Mouse (Mus musculus) urinary bladder, postnatal 36 days (tissue): ENCODE measurements around the gene Taok2.
A peak's percentile ranks its signal among the peaks of the same experiment; 100 is the strongest.

ENCODE experiments used
- DNase-seq, 2 experiments: peaks; one replicate each; pipeline ENCODE4 v3.0.0; 2022; ENCODE audit warnings: low spot score in 2 of 2, mixed read lengths in 1 of 2

Gene Taok2

DNA sequence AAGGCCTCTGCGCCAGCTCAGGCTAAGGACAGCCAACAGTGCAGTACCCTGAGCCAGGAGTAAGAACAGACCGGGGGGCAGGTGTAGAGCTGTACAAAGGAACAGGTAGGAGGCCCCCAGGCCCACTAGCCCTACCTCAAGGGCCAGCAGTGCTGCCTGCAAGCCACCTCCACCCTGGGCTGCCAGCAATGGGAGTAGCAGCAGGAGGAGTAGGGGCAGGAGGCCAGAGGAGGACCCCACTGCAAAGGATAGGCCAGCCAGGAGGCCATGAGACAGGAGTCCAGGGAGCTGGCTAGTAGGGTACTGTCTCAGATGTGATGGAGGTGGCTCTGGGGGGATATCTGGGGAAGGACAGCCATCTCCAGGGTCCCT lies 14.0 kb downstream of the Taok2 start:
- no peak for DNase-seq

- DNase-seq = no peak
Observed at GRCm38 (mm10) chr7:126869780-126870519, 14.6 kb downstream of the Taok2 start.

GRCm38 (mm10) chr7:126868003-126868402 lies 16.5 kb downstream of the Taok2 start:
- no peak for DNase-seq

GRCm38 (mm10) chr7:126867534-126867933 lies 17.0 kb downstream of the Taok2 start:
- DNase-seq = no peak

DNA sequence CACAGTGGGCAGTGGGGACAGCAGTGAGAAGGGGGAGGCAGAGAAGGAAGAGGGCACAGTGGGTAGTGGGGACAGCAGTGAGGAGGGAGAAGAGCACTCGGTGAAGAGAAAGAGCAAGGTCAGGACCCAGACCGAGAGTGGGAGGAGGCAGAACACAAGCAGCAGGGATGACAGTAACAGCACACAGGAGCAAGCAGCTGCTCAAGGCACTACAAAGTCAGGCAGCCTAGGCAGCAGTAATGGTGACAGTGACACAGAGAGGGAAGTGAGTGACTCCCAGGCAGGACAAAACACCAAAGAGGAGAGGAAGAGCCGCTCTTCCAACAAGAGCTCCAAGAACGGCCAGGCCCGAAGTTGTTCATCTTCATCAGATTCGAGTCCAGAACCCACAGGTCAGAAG lies 20.7 kb downstream of the Taok2 start:
- no peak for DNase-seq

GRCm38 (mm10) chr7:126862147-126862784 lies 22.2 kb downstream of the Taok2 start, which contains the start of gene Ino80e:
Gene Ino80e (minus strand): TSS chr7:126862377.
- peak; percentile 87 to 92 for DNase-seq

DNA sequence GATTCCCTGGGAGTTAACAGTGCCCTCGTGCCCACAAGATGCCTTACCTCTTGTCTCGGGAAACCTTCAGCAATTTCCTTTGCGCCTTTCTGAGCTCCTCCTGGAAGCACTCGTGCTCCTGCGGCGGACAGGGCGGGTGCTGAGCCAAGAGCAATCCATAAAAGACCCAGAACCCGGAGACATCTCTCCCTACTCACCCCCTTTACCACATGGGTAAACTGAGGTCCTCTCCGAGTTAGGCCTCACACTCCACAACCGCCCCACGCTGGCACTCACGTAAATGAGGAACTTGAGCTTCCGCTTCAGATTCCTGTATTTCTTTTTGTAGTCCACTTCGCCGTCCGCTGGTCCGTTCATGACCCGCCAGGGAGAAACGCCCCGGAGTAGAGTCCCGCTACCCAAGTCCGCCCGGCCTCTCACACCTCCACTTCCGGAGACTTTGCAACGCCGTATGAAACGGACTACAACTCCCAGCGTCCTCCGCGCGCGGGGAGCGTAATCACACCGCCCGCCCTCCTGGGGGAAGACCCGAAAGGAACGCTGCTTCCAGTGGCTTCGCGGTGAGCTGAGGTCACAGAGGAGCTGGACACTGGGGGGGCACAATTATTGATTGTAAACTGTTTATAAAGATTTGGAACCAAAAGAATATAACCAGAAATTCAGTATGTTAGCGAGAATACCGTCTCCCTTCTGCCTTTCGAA lies 22.9 kb downstream of the Taok2 start, which contains the start of gene Hirip3:
TSS of gene Hirip3 (plus strand) at position 544 of the 702 bp plus-strand sequence.
- peak; percentile 92 to 97 for DNase-seq

DNA sequence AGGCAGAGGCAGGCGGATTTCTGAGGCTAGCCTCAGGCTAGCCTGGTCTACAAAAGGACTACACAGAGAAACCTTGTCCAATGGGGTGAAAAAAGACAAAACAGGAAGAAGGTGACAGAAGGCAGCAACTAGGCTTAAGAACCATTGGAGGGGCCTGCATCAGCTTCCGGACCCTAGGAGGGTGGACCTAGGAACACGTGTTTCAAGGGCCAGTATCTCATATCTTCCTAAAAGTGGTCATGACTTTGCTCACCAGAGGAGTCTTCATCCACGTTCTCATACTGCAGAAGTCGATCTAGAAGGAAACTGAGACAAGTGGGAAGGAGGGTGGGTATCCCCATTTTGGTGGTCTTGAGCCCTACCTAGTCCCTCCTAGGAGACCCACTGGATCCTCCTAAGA lies 23.5 kb downstream of the Taok2 start:
- no peak for DNase-seq

DNA sequence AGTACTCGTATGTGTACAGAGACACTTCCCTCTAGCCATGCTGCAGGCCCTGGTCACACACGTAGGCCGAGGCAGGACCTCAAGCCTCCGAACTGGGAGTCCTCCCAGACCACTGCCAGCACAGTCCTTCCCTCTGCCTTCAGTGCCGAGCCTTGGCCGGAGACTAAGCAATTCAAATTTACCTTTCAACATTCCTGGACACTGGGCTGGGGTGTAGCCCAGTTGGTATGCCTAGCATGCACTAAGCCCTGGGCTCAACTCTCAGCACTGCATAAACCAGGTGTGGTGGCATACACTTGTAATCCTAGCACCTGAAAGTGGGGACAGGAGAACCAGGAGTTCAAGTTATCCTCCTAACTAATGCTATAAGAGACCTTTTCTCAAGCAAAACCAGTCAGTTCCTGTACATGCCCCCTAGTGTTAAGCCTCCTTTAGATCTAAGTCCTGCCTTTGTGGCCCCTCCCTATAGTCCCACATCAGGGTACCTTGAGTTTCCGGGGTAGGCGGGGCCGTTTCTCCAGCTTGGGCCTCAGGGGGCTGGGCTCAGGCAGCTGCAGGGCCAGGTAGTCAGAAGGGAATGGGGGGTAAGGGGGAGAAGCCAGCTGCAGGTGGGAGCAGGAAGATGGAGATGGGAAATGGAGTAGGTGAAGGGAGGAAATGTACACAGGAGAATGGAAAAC lies 27.6 kb downstream of the Taok2 start:
- DNase-seq = no peak

DNA sequence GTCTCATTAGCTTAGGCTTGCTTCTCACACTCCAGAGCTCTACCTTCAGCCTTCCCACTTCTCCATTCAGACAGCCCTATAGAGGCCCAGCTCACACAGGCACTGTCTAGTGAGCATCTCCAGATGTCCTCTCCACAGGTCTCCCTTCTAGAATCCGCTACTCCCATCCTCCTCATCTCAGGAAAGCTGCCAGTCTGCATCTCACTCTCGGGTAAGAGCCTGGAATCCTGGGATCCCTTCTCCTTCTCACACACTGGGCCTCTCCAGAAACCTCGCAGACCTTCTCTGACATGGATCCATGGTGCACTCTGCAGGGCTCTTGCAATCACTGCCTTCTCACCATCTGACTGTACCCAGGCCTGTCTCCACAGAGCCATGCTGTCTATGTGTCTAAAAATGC lies 28.9 kb downstream of the Taok2 start:
- DNase-seq = no peak

DNA sequence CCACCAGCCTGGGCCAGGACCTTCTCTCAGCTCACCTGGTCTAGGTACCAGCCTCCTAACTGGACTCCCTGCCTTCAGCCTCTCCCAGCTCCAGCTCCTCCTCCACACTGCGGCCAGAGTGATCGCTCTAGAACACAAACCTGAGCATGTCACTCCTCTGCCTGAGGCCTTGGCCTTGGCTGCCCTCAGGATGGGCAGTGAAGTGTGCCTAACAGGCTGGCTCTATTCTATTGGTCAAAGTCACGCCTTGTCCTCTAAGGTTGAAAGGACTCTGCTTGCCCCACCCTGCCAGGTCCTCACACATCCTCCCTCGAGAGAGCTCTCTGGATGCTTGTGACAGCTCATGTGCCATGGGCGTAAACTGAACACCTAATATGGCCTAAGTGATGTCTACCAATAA lies 31.0 kb downstream of the Taok2 start:
- DNase-seq = no peak

GRCm38 (mm10) chr7:126851192-126851591 lies 33.3 kb downstream of the Taok2 start:
- no peak for DNase-seq

- no peak for DNase-seq
Observed at GRCm38 (mm10) chr7:126850161-126850560, 34.3 kb downstream of the Taok2 start.

DNA sequence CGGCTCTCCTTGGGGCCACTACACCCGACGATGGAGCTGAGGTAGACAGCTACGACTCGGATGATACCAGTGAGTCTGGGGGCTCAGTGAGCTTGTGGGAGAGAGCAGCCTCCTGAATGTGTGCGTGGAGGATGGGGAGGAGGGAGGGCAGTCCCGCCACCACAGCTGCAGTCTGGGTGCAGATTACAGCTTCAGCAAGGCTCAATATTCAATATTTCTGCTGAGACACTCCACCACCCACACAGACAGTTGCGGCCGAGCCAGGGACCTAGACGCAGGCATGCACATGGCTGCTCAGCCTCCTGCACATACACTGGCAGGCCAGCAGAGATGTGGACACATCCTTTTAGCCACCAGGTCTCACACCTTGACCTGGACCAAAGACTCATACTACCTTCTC lies 35.7 kb downstream of the Taok2 start:
- no peak for DNase-seq

GRCm38 (mm10) chr7:126847421-126848398 lies 36.8 kb downstream of the Taok2 start:
- DNase-seq = no peak

GRCm38 (mm10) chr7:126847116-126847420 lies 37.4 kb downstream of the Taok2 start, which contains the start of gene Doc2a:
Gene Doc2a (plus strand): TSS chr7:126847416.
- DNase-seq = no peak

DNA sequence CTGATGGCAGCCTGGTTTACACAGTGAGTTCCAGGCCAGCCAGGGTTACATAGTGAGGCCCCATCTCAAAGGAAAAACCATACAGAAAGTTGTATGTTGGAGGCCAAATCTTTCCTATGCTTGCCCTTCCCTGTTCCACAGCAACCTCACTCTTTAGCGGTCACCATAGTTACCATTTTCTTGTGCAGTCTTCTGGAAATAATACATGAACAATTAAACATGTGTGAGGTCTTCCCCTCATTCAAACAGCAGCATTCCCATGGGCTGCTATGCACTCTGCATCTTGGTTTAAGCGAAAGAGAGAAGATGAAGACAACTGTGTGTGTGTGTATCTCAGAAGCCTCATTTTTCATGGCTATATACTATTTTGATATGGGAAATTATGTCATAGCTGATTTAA lies 39.0 kb downstream of the Taok2 start:
- no peak for DNase-seq

DNA sequence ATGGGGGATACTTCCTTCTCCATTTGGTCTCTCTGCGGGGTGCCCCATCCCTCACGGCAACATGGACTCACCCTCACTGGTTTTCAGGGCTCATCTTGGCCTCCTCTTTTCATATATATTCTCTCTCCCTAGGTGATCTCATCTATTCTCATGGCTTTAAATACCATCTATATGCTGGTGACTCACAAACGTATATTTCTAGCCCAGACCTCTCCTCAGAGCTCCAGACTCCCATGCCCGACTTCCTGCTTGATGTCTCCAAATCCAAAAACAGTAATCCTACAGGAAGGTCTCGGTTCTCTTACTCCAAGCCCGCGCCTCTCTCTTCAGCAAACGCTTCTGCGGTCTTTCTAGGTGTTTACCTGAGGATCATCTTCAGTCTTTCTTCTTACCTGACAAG lies 41.2 kb downstream of the Taok2 start:
- no peak for DNase-seq

- DNase-seq = no peak
Observed at GRCm38 (mm10) chr7:126833294-126833693, 51.2 kb downstream of the Taok2 start.

GRCm38 (mm10) chr7:126832036-126832598 lies 52.4 kb downstream of the Taok2 start:
- peak; percentile 55 to 57 for DNase-seq

DNA sequence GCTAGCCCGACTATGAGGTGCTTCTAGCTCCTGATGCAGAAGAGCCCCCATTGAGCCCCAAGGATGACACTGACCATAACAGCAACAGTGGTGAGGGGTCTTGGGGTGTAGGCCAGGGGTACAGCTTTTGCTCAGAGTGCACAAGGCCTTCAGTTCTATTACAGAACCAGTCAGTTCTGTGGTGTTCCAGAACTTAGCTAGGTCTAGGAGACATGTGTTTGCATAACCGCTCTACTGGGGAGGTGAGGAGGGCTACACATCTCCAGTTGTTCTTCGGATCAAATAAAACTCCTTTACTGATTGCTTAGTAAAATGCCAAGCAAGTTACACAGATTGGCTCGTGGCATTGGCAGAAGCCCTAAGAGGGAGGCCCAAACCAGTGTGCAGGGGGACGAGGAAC lies 53.0 kb downstream of the Taok2 start, which contains the start of gene 4930451I11Rik:
TSS of gene 4930451I11Rik (minus strand) at position 101 of the 400 bp plus-strand sequence.
- no peak for DNase-seq
